In the genomic region with DNA sequence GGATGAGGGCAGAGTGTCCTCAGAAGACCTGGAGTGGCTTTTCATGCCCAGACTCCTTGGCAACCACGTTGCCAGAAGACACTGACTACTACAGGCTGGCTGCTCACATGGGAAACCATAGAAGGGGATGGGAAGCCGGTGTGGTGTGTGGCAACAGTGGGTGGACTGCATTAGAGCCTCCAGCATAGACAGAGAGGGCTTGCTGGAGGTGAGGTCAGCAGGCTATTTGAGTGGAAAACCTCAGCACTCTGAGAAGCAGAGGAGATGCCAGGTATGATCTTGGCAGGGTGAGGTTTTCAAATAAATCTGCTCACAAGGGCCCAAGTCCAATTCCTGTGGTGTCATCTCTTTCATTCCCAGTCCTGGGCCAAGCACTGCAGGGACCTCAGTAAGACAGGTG, we compare ENCODE assay signal across 12 mouse cellular contexts. TPM values are rescaled to one million over a fixed set of nuclear protein-coding genes. Genes with fewer than 3 reads are reported as not detected.
A peak's percentile ranks its signal among the peaks of the same experiment; 100 is the strongest.
DNase-seq lines count a peak whose midpoint lies in the region; ATAC-seq and TF ChIP-seq lines count a peak whose summit lies in the region.
"Had no signal": no experiment of that assay in that cellular context is flagged by ENCODE, and none has a peak within 500 bp of the region (broad histone marks: within the 10 kb centered on the region; RNA-seq: fewer than 3 reads in every experiment).

No protein-coding gene starts in this region.

- no peak overlapping the region for H3K4me2 ChIP-seq in heart, embryonic 12.5 days
- H3K4me2 ChIP-seq: stomach, embryonic 15.5 days had no signal

- TF ChIP-seq CTCF in gastrocnemius, adult 2 months (IDR thresholded peaks at IDR 0.05) = no peak

- H3K9me3 ChIP-seq in heart, embryonic 12.5 days (replicated peaks) = no peaks in the 10 kb centered on the region
- H3K9me3 ChIP-seq in limb, embryonic 10.5 days (replicated peaks) = no peaks in the 10 kb centered on the region
- H3K9me3 ChIP-seq: stomach, embryonic 15.5 days had no signal

- H3K27me3 ChIP-seq in heart, embryonic 12.5 days (replicated peaks) = no peaks in the 10 kb centered on the region
- H3K27me3 ChIP-seq in limb, embryonic 10.5 days (ENCODE audit: low read depth, poor library complexity, severe bottlenecking) = no peaks in the 10 kb centered on the region
- H3K27me3 ChIP-seq: stomach, embryonic 15.5 days had no signal

- no peaks in the 10 kb centered on the region for H3K36me3 ChIP-seq in heart, embryonic 12.5 days
- H3K36me3 ChIP-seq in limb, embryonic 10.5 days = no peaks in the 10 kb centered on the region
- H3K36me3 ChIP-seq: stomach, embryonic 15.5 days had no signal

- no peak overlapping the region for H3K4me3 ChIP-seq in heart, embryonic 12.5 days
- no peak overlapping the region for H3K4me3 ChIP-seq in gastrocnemius, adult 2 months
- no peak overlapping the region for H3K4me3 ChIP-seq in limb, embryonic 10.5 days
- H3K4me3 ChIP-seq: myocyte; stomach, embryonic 15.5 days had no signal

- WGBS in heart, embryonic 12.5 days = 28% methylated on average over 2 of the region's 2 CpGs
- WGBS in limb, embryonic 10.5 days = 46% methylated on average over 2 of the region's 2 CpGs

- no peak for ATAC-seq in heart, embryonic 12.5 days (ENCODE audit: insufficient number of reproducible peaks, low FRiP score)

- DNase-seq in heart, postnatal 14 days = peak; percentile 6 to 37
- DNase-seq in right cerebral cortex, postnatal 4 days = peak; percentile 2
- no peak for DNase-seq in right cerebral cortex, adult 2 months (ENCODE audit: low spot score in 2 of 2)
- DNase-seq in gastrocnemius, adult 2 months = peak; percentile 89
- DNase-seq in testis, postnatal 14 days (ENCODE audit: low spot score) = peak; percentile 7
- DNase-seq in adrenal gland, adult 18-20 months (ENCODE audit: low spot score in 2 of 2) = no peak
- DNase-seq in limb, embryonic 10.5 days (ENCODE audit: low spot score) = no peak
- DNase-seq: liver; lung, postnatal 4 days had no signal

- H3K4me1 ChIP-seq in heart, embryonic 12.5 days (replicated peaks) = 0 out of 2 replicates have a peak, but pooled peaks cover 3% of the 10 kb centered on the region
- H3K4me1 ChIP-seq in limb, embryonic 10.5 days = no peaks in the 10 kb centered on the region
- H3K4me1 ChIP-seq: stomach, embryonic 15.5 days had no signal

- no peak overlapping the region for H3K27ac ChIP-seq in heart, embryonic 12.5 days (ENCODE audit: poor library complexity, severe bottlenecking)
- H3K27ac ChIP-seq in gastrocnemius, adult 2 months = peak overlapping the region; percentile 79
- H3K27ac ChIP-seq in limb, embryonic 10.5 days = no peak overlapping the region
- H3K27ac ChIP-seq: stomach, embryonic 15.5 days had no signal

- intact Hi-C loops in heart, postnatal 14 days (cut with DNase I) = no loop called here
- intact Hi-C loops in gastrocnemius, adult 2 months (cut with DNase I) = loop anchor here (5.0 kb wide), 1 partner anchor 37 kb away; no protein-coding TSS in a partner anchor

- H3K9ac ChIP-seq in heart, embryonic 12.5 days = no peak overlapping the region
- H3K9ac ChIP-seq: stomach, embryonic 15.5 days had no signal

RNA-seq across cellular contexts. Expression of gene Tmem236, which starts 25.3 kb away (rescaled TPM):
- total RNA-seq in heart, postnatal 14 days (2021) = under 1 TPM in 1 of 2 experiments, not detected in 1; 0.07 TPM
- 0.05 and 0.09 TPM in 2 replicates for polyA plus RNA-seq in heart, embryonic 12.5 days (2016; fragmentation: Nextera tagmentation; extraction: Ambion mirVana)
- under 1 TPM; 0.15 to 0.17 TPM for total RNA-seq in gastrocnemius, adult 2 months (2021)
- not detected for total RNA-seq in adrenal gland, adult 18-20 months (2021)
- not detected in 2 replicates for polyA plus RNA-seq in limb, embryonic 10.5 days (2016; fragmentation: Nextera tagmentation; extraction: Ambion mirVana)

RNA-seq across cellular contexts. Expression of gene Mrc1, which starts 29.6 kb away (rescaled TPM):
- total RNA-seq in heart, postnatal 14 days (2021) = 10 to 100 TPM; 20.7 to 23.3 TPM
- 3.0 and 3.3 TPM in 2 replicates for polyA plus RNA-seq in heart, embryonic 12.5 days (2016; fragmentation: Nextera tagmentation; extraction: Ambion mirVana)
- total RNA-seq in gastrocnemius, adult 2 months (2021) = 10 to 100 TPM in 1 of 2 experiments, 1 to 10 TPM in 1; 5.4 to 10.9 TPM
- total RNA-seq in adrenal gland, adult 18-20 months (2021) = 10 to 100 TPM; 18.9 to 28.0 TPM
- polyA plus RNA-seq in limb, embryonic 10.5 days (2016; fragmentation: Nextera tagmentation; extraction: Ambion mirVana) = 1.2 and 1.4 TPM in 2 replicates

Comparison
In these comparisons a context has a peak if more than half of its experiments do, and no peak if none do; other contexts are left out.
1. DNase-seq: peak in heart, postnatal 14 days (2 of 2), right cerebral cortex, postnatal 4 days (single experiment), gastrocnemius, adult 2 months (single experiment) and testis, postnatal 14 days (single experiment); none in right cerebral cortex, adult 2 months (0 of 2), adrenal gland, adult 18-20 months (0 of 2) and limb, embryonic 10.5 days (single experiment).